Mouse (Mus musculus) heart, adult 8-10 months (tissue): ENCODE measurements around the gene Tmprss15. TPM values are rescaled to one million over a fixed set of nuclear protein-coding genes. Genes with fewer than 3 reads are reported as not detected.

Experiments
- DNase-seq: peaks from one replicate; pipeline ENCODE4 v3.0.0; 2022; ENCODE audit warnings: low spot score
- total RNA-seq, 4 experiments: library from RNA; stranded (reverse); gene quantifications; 2 replicates each; pipeline ENCODE4 v1.2.4; 2022

Tmprss15 gene
- total RNA-seq, 4 experiments from 2014 or later: not detected

DNA sequence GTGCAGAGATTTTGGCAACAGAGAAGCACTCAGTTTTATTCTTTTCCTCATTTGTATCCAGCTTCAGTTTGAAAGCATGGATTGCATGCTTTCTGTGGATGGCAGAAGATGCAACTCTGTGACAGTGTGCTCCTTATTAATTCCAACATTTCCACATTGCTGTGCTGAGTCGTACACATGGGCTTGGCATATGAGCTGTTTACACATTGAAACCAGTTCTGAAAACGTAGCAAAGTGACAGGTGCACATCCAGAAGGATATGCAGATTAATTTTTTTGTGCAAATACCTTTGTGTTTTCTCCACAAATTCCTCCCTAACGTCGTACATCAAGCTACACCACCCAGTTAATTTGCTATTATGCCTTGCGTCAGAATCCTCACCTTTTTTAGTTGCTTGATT is 168.3 kb downstream of the Tmprss15 start:
- DNase-seq: no peak

Other genes starting within 250 kb of the Tmprss15 start
- under 1 TPM in 2 of 4 experiments, not detected in 2; 0.13 to 0.22 TPM for gene Chodl, start 160.1 kb downstream of the Tmprss15 start, total RNA-seq